Mouse (Mus musculus) fibroblast of lung, adult 2 months (primary cell): ENCODE measurements around the gene Scgb1b27.
"Not testable (repeated sequence)": the region's sequence is repeated elsewhere in the genome, so short reads cannot be mapped to it uniquely, and the experiment has no call there.

ENCODE experiments used
- DNase-seq: peaks from one replicate; pipeline ENCODE4 v3.0.0-alpha.2; 2011; ENCODE audit warnings: low read depth

The Scgb1b27 gene

DNA sequence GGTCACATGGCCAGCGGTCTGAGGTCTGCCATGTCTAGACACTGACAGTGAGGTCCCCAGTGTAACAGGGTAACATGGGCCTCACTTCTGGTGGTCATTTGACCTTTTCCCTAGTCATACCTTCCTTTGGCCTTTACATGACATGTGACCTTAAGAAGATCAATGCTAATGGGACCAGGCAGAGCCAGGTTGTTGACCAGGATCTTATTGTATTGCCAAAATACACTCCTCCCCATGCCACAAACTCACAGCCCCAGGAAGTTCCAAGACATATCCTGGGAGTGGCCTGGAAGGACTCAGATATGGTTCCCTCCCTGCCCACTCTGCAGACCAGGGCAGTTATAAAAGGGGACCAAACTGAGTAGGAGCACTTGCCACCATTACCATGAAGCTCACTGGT lies at the start of gene Scgb1b27:
TSS of gene Scgb1b27 (plus strand) at position 301 of the 400 bp plus-strand sequence.
- not testable (repeated sequence) for DNase-seq

GRCm38 (mm10) chr7:33982281-33982680 lies 39.0 kb upstream of the Scgb1b27 start:
- DNase-seq, result not testable (repeated sequence)

GRCm38 (mm10) chr7:34013842-34014241 lies 7.4 kb upstream of the Scgb1b27 start, which contains the start of gene Scgb2b27:
Gene Scgb2b27 (minus strand): TSS chr7:34013942.
- DNase-seq, result no peak

GRCm38 (mm10) chr7:34025641-34026040 lies 4.4 kb downstream of the Scgb1b27 start:
- DNase-seq, result no peak

- DNase-seq, result not testable (repeated sequence)
Observed at GRCm38 (mm10) chr7:34027202-34027601, 5.9 kb downstream of the Scgb1b27 start.

- DNase-seq, result no peak
Observed at GRCm38 (mm10) chr7:34030026-34030425, 8.7 kb downstream of the Scgb1b27 start.

DNA sequence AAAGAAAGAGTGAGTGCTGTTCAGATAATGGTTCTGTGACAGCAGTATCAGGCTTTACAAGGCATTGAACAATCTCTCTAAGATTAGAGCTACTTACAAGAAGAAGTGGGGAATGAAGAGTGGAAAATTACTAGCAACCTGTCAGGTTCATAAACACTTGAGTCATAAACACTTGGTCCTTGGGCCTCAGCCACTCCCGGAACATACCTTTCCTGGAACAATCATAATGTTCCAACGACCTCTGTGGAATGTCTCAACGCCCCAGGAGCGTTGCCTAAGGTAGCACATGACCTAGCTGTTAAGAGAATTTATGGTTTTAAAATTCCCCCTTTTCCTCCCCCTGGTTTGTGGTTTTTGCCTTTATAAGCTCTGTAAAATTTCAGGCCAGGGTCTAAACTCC lies 13.3 kb downstream of the Scgb1b27 start:
- not testable (repeated sequence) for DNase-seq

DNA sequence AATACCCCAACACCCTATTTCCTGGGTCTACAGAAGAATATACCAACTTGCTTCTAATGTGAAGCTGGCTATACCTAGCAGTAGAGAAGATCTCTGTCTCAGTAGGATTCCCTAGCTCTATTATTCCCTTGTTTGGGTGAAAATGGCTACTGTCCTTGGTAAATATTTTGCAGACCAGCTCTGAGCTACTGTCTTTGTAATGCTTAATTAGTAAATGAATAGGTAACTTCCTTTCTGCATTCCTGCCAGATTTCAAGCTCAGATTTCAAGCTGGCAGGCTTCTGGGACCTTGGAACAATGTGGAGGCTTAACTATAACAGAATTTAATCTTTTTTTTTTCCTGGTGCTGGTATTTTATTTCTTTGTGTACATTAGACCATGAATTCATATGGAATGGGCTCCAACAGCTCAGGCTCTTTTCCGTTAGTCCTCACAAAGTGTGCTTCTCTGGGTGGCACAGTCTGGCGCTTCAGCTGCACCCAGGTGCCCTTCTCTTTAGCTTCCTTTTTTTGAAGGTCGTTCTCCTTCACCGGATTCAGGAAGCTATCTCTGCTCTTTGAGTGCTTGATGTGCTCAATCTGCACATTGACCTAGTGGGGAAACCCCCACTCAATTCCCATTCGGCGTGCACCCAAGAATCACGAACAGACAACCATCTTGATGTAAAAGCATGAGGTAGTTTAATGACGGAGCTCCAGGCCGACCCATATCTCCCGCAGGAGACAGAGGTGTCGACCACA lies 15.0 kb downstream of the Scgb1b27 start:
- DNase-seq, result not testable (repeated sequence)

DNA sequence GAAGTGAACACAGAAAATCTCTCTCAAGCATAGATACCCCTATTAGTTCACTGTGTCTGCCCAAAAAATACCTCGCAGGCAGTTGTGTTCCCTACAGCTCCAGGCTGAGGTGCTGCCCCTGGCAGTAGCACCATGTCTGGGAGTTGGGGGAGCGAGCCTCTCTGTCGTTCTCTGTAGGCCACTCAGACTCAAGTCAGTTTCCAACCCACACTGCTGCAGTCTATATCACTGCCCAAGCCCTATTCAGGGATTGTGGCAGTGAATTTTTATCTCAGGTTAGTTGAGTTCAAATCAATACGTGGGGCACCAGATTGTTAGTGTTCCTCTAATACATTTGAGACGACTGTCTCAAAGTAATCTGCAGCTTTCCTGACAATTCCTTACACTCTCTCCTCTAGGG lies 46.8 kb downstream of the Scgb1b27 start:
- DNase-seq, result not testable (repeated sequence)
